ENCODE assay signal across 8 mouse cellular contexts in genomic region chr7:27507711-27508647, GRCm38 (mm10). TPM values are rescaled to one million over a fixed set of nuclear protein-coding genes. Genes with fewer than 3 reads are reported as not detected.
DNase-seq lines count a peak whose midpoint lies in the region; ATAC-seq and TF ChIP-seq lines count a peak whose summit lies in the region.

No protein-coding gene starts in this region.

- H3K4me3 ChIP-seq in hindbrain, embryonic 10.5 days: peak overlapping the region; percentile 62
- H3K4me3 ChIP-seq in lung, postnatal 0 days (ENCODE audit: low read depth, low read length): peak overlapping the region; percentile 57

- peak overlapping the region; percentile 72 for H3K4me2 ChIP-seq in lung, postnatal 0 days (replicated peaks; ENCODE audit: low read depth, low read length)

- peaks cover 19% of the 10 kb centered on the region for H3K4me1 ChIP-seq in hindbrain, embryonic 10.5 days (replicated peaks)
- peaks cover 3% of the 10 kb centered on the region; the same call in 1 of the 2 replicates for H3K4me1 ChIP-seq in lung, postnatal 0 days (ENCODE audit: insufficient read depth, low read depth, low read length)

- peak; percentile 97 for DNase-seq in MN1 (ENCODE audit: low spot score)
- peak; percentile 95 for DNase-seq in cerebellum, adult 9-10 months
- peak; percentile 100 for DNase-seq in hindbrain, embryonic 10.5 days (ENCODE audit: low spot score)
- peak; percentile 92 for DNase-seq in layer of hippocampus, adult 9-11 months
- DNase-seq in lung, postnatal 0 days (ENCODE audit: low spot score): peak; percentile 99
- peak; percentile 98 for DNase-seq in ovary, postnatal 14 days (ENCODE audit: low spot score)
- peak; percentile 97 for DNase-seq in thymus, postnatal 14 days

- H3K36me3 ChIP-seq in hindbrain, embryonic 10.5 days: no peaks in the 10 kb centered on the region
- H3K36me3 ChIP-seq in lung, postnatal 0 days (ENCODE audit: insufficient read depth, low read length): no peaks in the 10 kb centered on the region

- H3K9ac ChIP-seq in lung, postnatal 0 days (replicated peaks; ENCODE audit: low read depth): peak overlapping the region; percentile 50

- peak; percentile 47 for TF ChIP-seq CTCF in lung, postnatal 0 days (IDR thresholded peaks at IDR 0.05)

- H3K27me3 ChIP-seq in hindbrain, embryonic 10.5 days (ENCODE audit: insufficient read depth, poor library complexity, severe bottlenecking): no peaks in the 10 kb centered on the region
- no peaks in the 10 kb centered on the region for H3K27me3 ChIP-seq in lung, postnatal 0 days (replicated peaks; ENCODE audit: insufficient read depth, low read length)

- peak overlapping the region; percentile 97 for H3K27ac ChIP-seq in hindbrain, embryonic 10.5 days
- H3K27ac ChIP-seq in lung, postnatal 0 days (ENCODE audit: low read length): peak overlapping the region; percentile 96

- under 1% methylated on average over 54 of the region's 54 CpGs for WGBS in hindbrain, embryonic 10.5 days
- under 1% methylated on average over 53 of the region's 54 CpGs for WGBS in lung, postnatal 0 days

- peak; percentile 89 for ATAC-seq in frontal cortex, adult (ENCODE audit: low TSS enrichment)
- peak; percentile 95 for ATAC-seq in lung, postnatal 0 days

- H3K9me3 ChIP-seq in hindbrain, embryonic 10.5 days: no peaks in the 10 kb centered on the region
- H3K9me3 ChIP-seq in lung, postnatal 0 days (ENCODE audit: low read length): no peaks in the 10 kb centered on the region

- no peak for TF ChIP-seq EP300 in lung, postnatal 0 days (IDR thresholded peaks at IDR 0.05)

RNA-seq across cellular contexts. Expression of gene Prx, which starts 8.9 kb away (rescaled TPM):
- polyA plus RNA-seq in hindbrain, embryonic 10.5 days (2016; fragmentation: Nextera tagmentation; extraction: Ambion mirVana): 2.5 and 3.4 TPM in 2 replicates
- polyA plus RNA-seq in lung, postnatal 0 days (2015; fragmentation: Nextera tagmentation; extraction: Ambion mirVana): 73.2 and 75.2 TPM in 2 replicates

RNA-seq across cellular contexts. Expression of gene Hipk4, which starts 15.1 kb away (rescaled TPM):
- polyA plus RNA-seq in hindbrain, embryonic 10.5 days (2016; fragmentation: Nextera tagmentation; extraction: Ambion mirVana): 0.57 and 0.94 TPM in 2 replicates
- 0.27 and 0.31 TPM in 2 replicates for polyA plus RNA-seq in lung, postnatal 0 days (2015; fragmentation: Nextera tagmentation; extraction: Ambion mirVana)

RNA-seq across cellular contexts. Expression of gene Sertad1, which starts 21.3 kb away (rescaled TPM):
- polyA plus RNA-seq in hindbrain, embryonic 10.5 days (2016; fragmentation: Nextera tagmentation; extraction: Ambion mirVana): 21.5 and 23.6 TPM in 2 replicates
- polyA plus RNA-seq in lung, postnatal 0 days (2015; fragmentation: Nextera tagmentation; extraction: Ambion mirVana): 79.4 and 79.6 TPM in 2 replicates

RNA-seq across cellular contexts. Expression of gene Sertad3, which starts 34.4 kb away (rescaled TPM):
- 23.0 and 24.2 TPM in 2 replicates for polyA plus RNA-seq in hindbrain, embryonic 10.5 days (2016; fragmentation: Nextera tagmentation; extraction: Ambion mirVana)
- polyA plus RNA-seq in lung, postnatal 0 days (2015; fragmentation: Nextera tagmentation; extraction: Ambion mirVana): 33.0 TPM in 2 replicates

RNA-seq across cellular contexts. Expression of gene Pld3, which starts 45.0 kb away (rescaled TPM):
- polyA plus RNA-seq in hindbrain, embryonic 10.5 days (2016; fragmentation: Nextera tagmentation; extraction: Ambion mirVana): 55.7 and 73.2 TPM in 2 replicates
- 92.4 and 94.5 TPM in 2 replicates for polyA plus RNA-seq in lung, postnatal 0 days (2015; fragmentation: Nextera tagmentation; extraction: Ambion mirVana)

Comparison
In these comparisons a context has a peak if more than half of its experiments do, and no peak if none do; other contexts are left out.
1. Peak in every context shown above with its lines: DNase-seq, ATAC-seq, H3K4me3 ChIP-seq and H3K27ac ChIP-seq.
2. RNA of gene Prx, which starts 8.9 kb away (polyA plus RNA-seq): 73.2 to 75.2 TPM in lung, postnatal 0 days; 2.5 to 3.4 TPM in hindbrain, embryonic 10.5 days; every median in the first group is over 10 times any median in the second.